Mouse (Mus musculus): ENCODE measurements around the gene Hist1h2bk.

DNA sequence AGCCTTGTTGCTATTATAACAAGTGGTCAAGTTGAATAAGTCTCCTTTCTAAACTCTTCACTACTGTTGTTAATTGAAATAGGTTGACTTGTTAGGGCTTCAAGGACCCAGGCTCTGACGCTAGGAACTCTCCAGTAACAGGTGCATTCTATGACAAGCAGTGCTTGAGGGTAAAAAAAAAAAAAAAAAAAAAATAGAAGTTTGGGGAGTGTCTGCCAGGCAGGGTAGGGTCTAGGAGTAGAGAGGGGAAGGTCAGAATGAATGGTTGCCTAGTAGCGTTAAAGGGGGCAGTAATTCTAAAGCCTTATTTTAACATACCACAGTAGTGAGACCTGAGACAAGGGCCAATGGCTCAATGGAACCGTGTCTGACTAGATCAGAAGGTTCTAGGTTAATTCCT lies 37.3 kb upstream of the Hist1h2bk start:
- TF ChIP-seq CTCF (IDR thresholded peaks at IDR 0.05; ENCODE audit: control insufficient read depth, insufficient read depth, low read length), result no peak
- no peak for TF ChIP-seq POLR2A (IDR thresholded peaks at IDR 0.05; ENCODE audit: borderline replicate concordance, control insufficient read depth, low read depth, low read length)

Measured in bone marrow, adult 2 months (tissue).